Mouse (Mus musculus): ENCODE measurements around the gene Aspdh.

The Aspdh gene

DNA sequence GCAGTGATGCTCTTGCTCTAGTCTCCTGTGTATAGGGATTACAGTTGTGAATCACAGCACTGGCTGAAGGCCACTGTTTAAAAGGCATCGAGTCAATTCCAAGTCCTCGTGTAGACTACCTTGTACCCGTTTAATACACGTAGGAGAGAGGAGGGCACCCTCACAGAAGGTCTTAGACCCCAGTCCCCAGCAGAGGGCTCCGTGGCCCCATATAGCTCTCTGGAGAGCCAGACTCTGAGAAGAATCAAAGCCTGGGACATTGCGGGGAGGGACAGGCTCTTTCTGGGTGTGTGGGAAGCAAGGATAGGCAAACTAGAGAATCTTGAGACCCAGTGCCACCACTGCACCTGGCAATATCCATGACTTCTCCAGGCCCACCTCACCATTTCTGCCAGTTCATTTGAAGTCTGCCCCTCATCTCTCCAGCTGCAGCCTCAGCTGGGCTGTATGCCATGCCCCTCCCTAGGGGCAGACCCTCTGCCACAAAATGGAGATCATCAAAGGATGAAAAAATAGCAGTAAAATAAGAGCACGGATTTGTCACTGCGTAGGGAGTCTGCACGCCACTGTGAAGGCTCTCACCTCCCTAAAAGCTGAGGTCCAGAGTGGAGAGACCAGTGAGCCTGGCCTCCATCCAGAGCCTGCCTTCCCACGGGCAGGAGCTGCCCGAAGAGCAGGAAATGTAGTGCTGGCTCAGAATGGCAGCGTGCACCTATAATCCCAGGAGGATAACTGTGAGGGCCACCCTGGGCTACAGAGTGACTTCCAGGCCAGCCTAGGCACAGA is 18.9 kb upstream of the Aspdh start:
- no peak for DNase-seq (ENCODE audit: low read depth, low spot score)

DNA sequence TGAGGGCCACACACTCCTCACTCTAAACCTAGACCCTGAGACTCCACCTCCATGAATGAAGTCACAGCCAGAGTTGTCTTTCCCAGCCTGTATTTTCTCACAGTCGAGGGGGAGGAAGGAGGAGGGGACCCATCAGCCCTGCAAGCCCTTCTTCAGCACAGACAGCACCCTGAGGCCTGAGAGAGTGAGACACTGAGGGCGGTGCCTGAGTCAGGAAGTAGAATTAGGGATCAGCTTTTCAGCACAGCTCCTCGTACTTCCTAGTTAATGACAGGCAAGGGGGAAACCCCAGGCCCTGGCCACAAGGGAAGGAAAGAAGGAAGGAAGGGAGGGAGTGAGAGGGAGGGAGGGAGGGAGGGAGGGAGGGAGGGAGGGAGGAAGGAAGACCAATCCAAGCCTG is 11.9 kb upstream of the Aspdh start:
- DNase-seq (ENCODE audit: low read depth, low spot score) = no peak

DNA sequence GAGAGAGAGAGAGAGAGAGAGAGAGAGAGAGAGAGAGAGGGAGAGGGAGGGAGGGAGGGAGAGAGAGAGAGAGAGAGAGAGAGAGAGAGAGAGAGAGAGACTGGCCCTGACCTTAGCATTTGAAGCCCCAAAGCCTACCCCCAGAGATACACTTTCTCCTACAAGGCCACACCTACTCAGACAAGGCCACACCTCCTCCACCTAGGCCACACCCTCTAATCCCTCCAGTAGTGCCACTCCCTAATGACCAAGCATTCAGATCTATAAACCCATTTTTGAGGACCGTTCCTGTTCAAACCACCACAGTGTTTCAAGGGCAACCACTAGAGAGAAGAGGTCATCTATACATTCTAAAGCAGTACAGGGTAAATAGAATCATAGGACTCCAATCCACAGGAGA is 8.9 kb upstream of the Aspdh start:
- DNase-seq (ENCODE audit: low read depth, low spot score) = no peak

GRCm38 (mm10) chr7:44460067-44460466 is 5.1 kb upstream of the Aspdh start:
- no peak for DNase-seq (ENCODE audit: low read depth, low spot score)

GRCm38 (mm10) chr7:44460767-44461502 is 4.3 kb upstream of the Aspdh start:
- DNase-seq (ENCODE audit: low read depth, low spot score) = no peak

DNA sequence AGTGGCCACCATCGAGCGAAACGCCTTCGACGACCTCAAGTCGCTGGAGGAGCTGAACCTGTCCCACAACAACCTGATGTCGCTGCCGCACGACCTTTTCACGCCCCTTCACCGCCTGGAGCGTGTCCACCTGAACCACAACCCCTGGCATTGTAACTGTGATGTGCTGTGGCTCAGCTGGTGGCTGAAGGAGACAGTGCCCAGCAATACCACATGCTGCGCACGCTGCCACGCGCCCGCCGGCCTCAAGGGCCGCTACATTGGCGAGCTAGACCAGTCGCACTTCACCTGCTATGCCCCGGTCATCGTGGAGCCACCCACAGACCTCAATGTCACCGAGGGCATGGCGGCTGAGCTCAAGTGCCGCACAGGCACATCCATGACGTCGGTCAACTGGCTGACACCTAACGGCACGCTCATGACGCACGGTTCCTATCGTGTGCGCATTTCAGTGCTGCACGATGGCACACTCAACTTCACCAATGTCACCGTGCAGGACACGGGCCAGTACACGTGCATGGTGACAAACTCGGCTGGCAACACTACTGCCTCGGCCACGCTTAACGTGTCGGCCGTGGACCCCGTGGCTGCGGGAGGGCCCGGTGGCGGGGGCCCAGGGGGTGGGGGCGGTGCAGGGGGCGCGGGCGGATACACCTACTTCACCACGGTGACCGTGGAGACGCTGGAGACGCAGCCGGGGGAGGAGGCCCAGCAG is 3.5 kb upstream of the Aspdh start:
- DNase-seq (ENCODE audit: low read depth, low spot score) = no peak

DNA sequence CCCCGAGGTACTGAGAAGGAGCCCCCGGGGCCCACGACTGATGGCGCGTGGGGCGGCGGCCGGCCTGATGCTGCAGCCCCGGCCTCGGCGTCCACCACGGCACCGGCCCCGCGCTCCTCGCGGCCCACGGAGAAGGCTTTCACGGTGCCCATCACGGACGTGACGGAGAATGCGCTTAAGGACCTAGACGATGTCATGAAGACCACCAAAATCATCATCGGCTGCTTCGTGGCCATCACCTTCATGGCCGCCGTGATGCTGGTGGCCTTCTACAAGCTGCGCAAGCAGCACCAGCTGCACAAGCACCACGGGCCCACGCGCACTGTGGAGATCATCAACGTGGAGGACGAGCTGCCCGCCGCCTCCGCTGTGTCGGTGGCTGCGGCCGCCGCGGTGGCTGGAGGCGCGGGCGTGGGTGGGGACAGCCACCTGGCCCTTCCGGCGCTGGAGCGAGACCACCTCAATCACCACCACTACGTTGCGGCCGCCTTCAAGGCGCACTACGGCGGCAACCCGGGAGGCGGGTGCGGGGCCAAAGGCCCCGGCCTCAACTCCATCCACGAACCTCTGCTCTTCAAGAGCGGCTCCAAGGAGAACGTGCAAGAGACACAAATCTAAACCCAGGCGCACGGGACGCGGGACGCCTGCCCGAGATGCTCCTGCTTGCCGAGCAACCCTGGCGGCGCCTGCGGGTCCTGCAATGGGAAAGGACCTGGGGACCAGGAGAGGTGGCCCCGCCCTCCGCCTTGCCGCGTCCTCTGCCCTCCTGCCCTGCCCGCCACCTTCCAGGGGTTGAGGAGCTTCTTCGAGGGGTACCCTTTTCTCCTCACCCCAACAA is 2.8 kb upstream of the Aspdh start:
- DNase-seq (ENCODE audit: low read depth, low spot score) = no peak

DNA sequence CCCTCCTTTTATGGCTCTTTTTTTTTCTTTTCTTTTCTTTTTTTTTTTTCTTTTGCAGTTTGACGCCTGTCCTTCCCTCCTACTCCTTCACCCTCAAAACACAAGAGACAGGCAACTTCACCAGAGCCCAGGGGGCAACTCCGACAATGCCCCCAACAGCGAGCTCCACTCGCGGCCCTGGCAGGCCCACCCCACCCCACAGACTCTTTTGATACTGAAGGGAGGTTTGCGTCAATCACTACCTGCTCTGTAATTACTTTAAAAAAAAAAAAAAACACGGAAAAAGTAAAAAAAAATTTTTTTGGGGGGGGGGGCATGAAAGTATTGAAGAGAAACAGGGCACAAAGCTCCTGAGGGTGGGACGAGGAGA is 2.1 kb upstream of the Aspdh start:
- no peak for DNase-seq (ENCODE audit: low read depth, low spot score)

DNA sequence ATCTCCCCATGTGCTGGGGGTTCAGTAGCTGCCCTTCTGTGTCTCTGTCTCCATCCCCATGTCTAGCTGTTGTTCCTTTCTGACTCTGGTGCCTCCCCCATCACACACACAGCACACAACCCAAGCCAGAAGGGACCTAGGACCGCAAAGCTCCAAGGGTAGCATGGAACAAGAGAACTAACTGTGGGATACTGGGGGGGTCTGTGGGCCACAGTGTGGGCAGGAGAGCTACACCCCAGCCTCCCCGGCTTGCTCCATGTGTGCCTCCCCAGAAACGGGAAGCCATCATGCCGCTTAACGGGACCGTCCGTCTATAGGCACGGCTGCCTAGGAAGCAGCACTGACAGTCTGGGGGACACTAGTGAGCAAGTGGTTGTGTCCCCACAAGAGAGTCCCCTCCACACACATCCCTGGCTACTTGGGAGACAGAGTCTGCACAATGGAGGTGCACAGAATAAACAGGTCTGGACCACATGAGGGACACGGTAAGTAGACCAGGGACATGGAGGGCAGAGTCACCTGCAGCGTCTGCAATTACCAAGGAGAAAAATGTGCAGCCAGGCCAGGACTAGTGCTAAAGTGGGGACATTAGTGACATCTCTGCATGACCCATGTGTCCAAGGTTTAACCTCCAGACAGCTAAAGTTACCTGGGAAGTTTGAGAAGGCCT is 1.5 kb upstream of the Aspdh start:
- DNase-seq (ENCODE audit: low read depth, low spot score) = no peak

- DNase-seq (ENCODE audit: low read depth, low spot score) = no peak
These were observed 680 bp upstream of the Aspdh start for GRCm38 (mm10) chr7:44464511-44464910.

DNA sequence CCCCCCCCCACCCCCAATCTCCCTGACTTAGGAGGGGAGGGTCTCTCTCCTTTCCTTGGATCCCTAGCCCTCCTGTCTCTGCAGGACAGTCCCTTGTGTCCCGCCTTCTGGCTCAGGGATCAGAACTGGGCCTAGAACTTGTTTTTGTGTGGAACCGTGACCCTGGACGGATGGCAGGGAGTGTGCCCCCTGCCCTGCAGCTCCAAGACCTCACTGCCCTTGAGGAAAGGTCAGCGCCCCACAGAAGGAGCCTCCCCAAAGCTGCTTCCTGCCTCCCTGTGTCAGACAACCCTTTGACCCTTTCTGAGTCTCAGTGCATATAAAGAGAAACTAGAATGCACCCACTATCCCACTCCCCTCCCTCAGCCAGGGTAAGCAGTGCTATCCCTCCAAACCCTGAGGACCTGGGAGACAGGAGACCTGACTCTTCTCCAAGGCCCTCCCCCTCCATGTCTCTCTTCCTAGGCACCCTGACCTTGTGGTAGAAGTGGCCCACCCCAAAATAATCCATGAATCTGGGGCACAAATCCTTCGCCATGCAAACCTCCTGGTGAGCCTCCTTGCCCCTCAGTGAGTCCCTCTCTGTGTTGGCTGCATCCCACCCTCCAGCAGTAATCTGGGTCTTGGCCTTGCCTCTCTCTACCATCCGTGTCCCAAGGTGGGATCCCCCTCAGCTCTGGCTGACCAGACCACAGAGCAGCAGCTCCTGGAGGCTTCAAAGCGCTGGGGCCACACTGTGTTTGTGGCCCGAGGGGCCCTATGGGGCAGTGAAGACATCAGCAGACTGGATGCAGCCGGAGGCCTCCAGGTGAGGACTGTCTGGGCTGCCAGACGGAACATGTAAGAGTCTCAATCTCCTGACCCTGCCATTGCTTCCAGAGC is 1.1 kb downstream of the Aspdh start:
- DNase-seq (ENCODE audit: low read depth, low spot score) = no peak

GRCm38 (mm10) chr7:44466888-44467311 is 1.7 kb downstream of the Aspdh start:
- DNase-seq (ENCODE audit: low read depth, low spot score) = no peak

GRCm38 (mm10) chr7:44467811-44468411 is 2.7 kb downstream of the Aspdh start, which contains the start of gene Josd2:
Gene Josd2 (plus strand): TSS chr7:44467980.
- peak; percentile 95 for DNase-seq (ENCODE audit: low read depth, low spot score)

- no peak for DNase-seq (ENCODE audit: low read depth, low spot score)
These were observed 3.6 kb downstream of the Aspdh start for GRCm38 (mm10) chr7:44468644-44469285.

GRCm38 (mm10) chr7:44469677-44470675 is 4.8 kb downstream of the Aspdh start:
- no peak for DNase-seq (ENCODE audit: low read depth, low spot score)

DNA sequence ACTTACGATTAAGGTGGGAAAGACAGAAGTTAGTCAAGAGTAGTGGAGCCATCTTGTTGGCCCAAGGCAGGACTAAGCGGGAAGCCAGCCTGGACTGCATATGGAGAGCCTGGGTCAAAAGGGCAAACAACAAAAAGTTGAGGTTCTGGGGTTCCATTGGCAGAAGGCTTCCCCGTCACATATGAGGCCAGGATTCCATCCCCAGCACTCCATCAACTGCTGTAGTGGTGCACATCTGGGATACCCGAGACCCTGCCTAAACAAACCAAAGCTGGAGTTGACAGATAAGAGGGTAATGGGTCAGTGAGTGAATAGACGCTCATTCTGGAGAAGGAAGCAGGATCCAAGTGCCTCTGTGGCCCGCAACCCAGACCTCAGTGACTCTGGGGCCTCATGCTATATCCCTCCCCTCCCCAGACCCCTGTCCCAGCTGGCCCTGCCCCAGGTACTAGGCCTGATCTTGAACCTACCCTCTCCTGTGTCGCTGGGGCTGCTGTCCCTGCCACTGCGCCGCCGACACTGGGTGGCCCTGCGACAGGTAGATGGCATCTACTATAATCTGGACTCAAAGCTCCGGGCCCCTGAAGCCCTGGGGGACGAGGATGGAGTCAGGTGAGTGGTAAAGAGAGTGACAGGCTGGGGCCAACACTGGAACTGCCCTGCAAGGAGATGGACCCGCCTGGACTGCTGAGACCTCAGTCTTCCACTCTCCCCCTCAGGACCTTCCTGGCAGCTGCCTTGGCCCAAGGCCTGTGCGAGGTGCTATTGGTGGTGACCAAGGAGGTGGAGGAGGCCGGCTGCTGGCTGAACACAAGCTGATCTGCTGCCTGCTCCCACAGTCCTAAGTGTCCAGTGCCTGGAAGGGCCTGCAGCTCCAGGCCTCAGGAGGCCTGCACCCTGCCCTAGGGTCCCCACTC is 5.8 kb downstream of the Aspdh start:
- no peak for DNase-seq (ENCODE audit: low read depth, low spot score)

Measured in retina, adult 2 months (tissue).